Mouse (Mus musculus) erythroblast, embryonic 14.5 days (primary cell): ENCODE results near the gene Acyp1. TPM values are rescaled to one million over a fixed set of nuclear protein-coding genes. Genes with fewer than 3 reads are reported as not detected.

Experiments used
- H3K27me3 ChIP-seq: 2 replicates; pipeline ENCODE4 v1.6.1; 2012; ENCODE audit warnings: inconsistent platforms; ENCODE audit not compliant: control insufficient read depth
- H3K36me3 ChIP-seq: 2 replicates; pipeline ENCODE4 v1.6.1; 2012; ENCODE audit warnings: mild to moderate bottlenecking, inconsistent platforms; ENCODE audit not compliant: control insufficient read depth
- H3K4me1 ChIP-seq: 2 replicates; pipeline ENCODE4 v1.6.1; 2012; ENCODE audit warnings: inconsistent platforms; ENCODE audit not compliant: control insufficient read depth
- H3K4me3 ChIP-seq: replicated peaks from 2 replicates; pipeline ENCODE3; 2012; ENCODE audit warnings: moderate library complexity, mild to moderate bottlenecking, inconsistent platforms
- H3K9me3 ChIP-seq: 2 replicates; pipeline ENCODE4 v1.6.1; 2012; ENCODE audit warnings: low read length, inconsistent platforms, mixed read lengths; ENCODE audit not compliant: control insufficient read depth
- GATA1 ChIP-seq: IDR thresholded peaks from 2 replicates; pipeline ENCODE4 v1.6.1; 2012; ENCODE audit warnings: low read length, inconsistent platforms, mixed read lengths
- TAL1 ChIP-seq: IDR thresholded peaks from 3 replicates; pipeline ENCODE4 v1.6.1; 2012; ENCODE audit warnings: low read length, inconsistent platforms, mixed read lengths
- polyA plus RNA-seq: library from polyadenylated mRNA; stranded (reverse); fragments of >175 nt; gene quantifications from 2 replicates; pipeline ENCODE4 v1.2.3, GENCODE M21; 2012

The Acyp1 gene
- polyA plus RNA-seq, 1 experiment: 10.0 TPM

DNA sequence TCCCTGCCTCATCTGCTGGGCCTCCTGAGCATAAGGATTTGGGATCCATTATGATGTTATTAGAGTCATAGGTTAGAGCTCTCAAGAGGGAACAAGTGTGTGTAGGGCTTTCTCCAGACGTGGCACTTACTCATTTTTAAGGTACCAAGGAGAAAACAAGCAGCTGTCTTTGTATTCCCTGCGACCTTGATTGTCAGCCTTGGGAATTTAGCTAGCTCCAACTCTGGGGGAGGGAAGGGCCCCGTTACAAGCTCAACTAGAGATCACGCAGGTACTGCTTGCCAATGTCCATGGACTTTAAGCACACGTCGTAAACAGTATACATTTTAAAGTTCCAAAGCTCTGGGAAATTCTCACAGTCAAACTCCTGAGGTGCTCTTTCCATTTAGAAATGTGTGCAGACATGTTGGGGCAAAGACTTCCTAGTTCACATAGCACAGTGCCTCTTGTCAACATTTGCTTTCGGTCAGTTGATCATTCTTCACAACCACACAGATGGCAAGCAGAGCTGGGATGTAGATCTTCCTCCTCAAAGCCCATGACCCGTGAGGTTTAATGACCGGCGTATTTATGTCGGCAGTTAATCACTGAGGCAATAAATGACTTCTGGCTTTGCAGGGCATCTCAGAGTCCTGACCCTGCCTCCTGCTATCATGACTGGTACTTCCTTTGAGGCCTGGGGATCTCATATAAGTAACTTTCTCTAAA is 10.0 kb upstream of the Acyp1 start:
- H3K4me1 ChIP-seq: no peaks in the 10 kb centered on the region

DNA sequence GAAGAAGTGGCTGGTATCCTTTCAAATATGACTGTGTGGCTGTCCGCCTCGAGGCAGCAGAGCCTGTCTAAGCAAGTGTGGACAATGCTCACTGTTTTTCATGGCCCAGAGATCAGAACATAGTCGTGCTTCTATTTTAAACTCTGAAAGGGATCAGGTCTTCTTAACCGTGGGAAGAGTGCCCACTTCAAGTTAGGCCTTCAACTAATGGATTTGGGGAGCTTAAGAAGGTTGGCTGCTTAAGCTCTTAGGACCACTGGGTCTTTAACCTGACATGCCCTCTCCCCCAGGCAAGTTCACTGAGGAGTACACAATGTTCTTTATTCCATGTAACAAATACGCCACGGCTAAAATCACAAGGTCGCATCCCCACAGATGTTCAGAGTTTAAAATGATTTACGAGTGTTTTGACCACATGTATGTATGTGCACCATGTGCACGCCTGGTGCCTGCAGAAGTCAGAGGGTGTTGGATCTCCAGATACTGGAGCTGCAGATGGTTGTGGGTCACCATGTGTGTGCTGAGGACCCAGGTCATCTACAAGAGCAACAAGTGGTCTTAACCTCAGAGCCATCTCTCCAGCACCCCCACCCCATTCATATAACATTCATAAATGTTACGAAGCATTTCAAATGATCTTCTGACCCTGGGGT is 9.2 kb upstream of the Acyp1 start:
- H3K36me3 ChIP-seq: peaks cover 33% of the 10 kb centered on the region

More for the DNA sequence above, 10.0 kb upstream of the Acyp1 start:
- Histone ChIP-seq H3K36me3 (peaks cover 40% of the 10 kb centered on the region), H3K27me3 (no peaks in the 10 kb centered on the region; the same call in 1 of the 2 replicates), H3K9me3 (no peaks in the 10 kb centered on the region; the same call in 1 of the 2 replicates), H3K4me3 (no peak overlapping the region)
- TF ChIP-seq TAL1 (no peak), GATA1 (no peak)

DNA sequence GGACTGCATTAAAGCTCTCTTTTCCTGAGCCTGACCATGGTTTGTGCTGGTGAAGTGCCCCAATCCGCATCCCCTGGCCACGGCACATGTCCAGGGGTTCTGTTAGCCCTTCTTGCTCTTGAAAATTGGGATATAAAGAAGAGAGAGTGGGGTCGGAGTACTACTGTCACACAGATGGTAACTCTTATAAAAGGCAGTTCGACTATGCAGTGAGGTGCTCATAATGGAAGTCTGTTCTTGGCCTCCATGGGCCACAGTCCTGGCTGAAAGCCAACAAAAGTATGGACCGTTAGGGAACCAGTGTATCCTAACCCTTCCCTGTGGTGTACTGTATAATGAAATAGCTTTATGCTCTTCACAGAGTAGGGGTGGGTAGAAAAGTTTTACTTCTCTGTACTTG is 8.7 kb upstream of the Acyp1 start:
- Histone ChIP-seq H3K4me3 (no peak overlapping the region), H3K9me3 (no peaks in the 10 kb centered on the region; the same call in 1 of the 2 replicates), H3K4me1 (no peaks in the 10 kb centered on the region), H3K36me3 (peaks cover 28% of the 10 kb centered on the region), H3K27me3 (no peaks in the 10 kb centered on the region; the same call in 1 of the 2 replicates)
- TF ChIP-seq GATA1 (no peak), TAL1 (no peak)

More for the DNA sequence above, 9.2 kb upstream of the Acyp1 start:
- Histone ChIP-seq H3K27me3 (no peaks in the 10 kb centered on the region; the same call in 1 of the 2 replicates), H3K4me3 (no peak overlapping the region), H3K9me3 (no peaks in the 10 kb centered on the region; the same call in 1 of the 2 replicates), H3K4me1 (no peaks in the 10 kb centered on the region)
- TF ChIP-seq GATA1: no peak
- TF ChIP-seq TAL1: no peak

DNA sequence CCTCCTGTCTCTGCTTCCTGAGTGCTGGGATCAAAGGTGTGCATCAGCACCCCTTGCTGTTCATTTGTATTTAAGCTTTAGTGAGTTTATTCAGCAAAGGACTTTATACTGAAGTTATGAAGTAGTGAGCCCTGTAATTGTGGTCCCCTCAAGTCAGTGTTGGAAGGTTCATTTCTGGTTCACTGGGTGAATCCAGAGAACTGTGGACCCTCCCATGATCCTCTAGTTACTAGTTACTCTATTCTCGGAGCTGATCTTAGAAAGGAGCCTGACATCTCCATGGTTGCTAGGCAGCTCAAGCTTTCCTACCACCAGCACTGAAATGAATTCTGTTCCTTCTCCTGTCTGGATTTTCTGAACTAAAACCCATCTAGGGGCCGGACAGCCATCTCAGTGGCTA is 7.3 kb upstream of the Acyp1 start:
- TF ChIP-seq TAL1 (no peak), GATA1 (no peak)
- Histone ChIP-seq H3K36me3 (peaks cover 14% of the 10 kb centered on the region), H3K4me1 (no peaks in the 10 kb centered on the region), H3K9me3 (no peaks in the 10 kb centered on the region; the same call in 1 of the 2 replicates), H3K27me3 (peaks cover 3% of the 10 kb centered on the region), H3K4me3 (no peak overlapping the region)

DNA sequence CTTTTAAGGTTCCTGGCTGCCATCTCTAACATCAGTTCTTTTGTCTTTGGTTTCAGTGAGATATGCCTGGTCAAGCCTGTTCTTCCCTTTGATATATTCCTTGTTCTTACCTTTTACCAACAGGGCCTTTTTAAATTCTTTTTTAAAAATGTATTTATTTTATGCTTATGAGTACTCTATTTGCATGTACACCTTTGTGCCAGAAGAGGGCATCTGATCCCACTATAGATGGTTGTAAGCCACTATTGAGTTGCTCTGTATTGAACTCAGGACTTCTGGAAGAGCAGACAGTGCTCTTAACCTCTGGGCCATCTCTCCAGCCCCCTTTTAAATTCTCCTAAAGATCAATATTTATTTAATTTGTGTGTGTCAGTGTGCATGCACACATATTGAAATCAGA is 4.7 kb upstream of the Acyp1 start:
- TF ChIP-seq TAL1 (no peak), GATA1 (no peak)
- no peak overlapping the region for H3K4me3 ChIP-seq
- no peaks in the 10 kb centered on the region for H3K36me3 ChIP-seq
- H3K9me3 ChIP-seq: no peaks in the 10 kb centered on the region; the same call in 1 of the 2 replicates
- H3K4me1 ChIP-seq: peaks cover 9% of the 10 kb centered on the region
- peaks cover 28% of the 10 kb centered on the region for H3K27me3 ChIP-seq

DNA sequence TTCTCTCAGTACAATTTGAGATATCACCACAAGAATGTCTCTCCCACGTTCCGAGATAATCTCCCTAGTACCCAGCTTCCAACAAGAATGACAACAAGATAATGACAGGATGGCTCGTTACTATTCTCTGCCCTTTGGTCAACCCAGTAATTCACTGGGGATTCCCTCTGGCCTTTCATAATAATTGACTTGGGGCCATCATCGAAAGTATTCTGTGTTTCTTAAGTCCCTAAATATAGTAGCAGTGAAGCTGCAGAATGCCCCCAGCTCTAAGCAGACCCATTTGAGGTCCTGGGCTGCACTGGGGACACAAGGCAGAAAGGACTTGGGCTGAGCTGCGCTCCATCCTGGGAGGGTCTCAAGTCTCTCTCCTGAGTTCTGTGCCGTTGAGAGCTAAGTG is 4.0 kb upstream of the Acyp1 start:
- no peaks in the 10 kb centered on the region; the same call in 1 of the 2 replicates for H3K9me3 ChIP-seq
- TF ChIP-seq GATA1 (no peak), TAL1 (no peak)
- no peaks in the 10 kb centered on the region for H3K36me3 ChIP-seq
- peaks cover 15% of the 10 kb centered on the region for H3K4me1 ChIP-seq
- no peak overlapping the region for H3K4me3 ChIP-seq
- peaks cover 31% of the 10 kb centered on the region for H3K27me3 ChIP-seq

DNA sequence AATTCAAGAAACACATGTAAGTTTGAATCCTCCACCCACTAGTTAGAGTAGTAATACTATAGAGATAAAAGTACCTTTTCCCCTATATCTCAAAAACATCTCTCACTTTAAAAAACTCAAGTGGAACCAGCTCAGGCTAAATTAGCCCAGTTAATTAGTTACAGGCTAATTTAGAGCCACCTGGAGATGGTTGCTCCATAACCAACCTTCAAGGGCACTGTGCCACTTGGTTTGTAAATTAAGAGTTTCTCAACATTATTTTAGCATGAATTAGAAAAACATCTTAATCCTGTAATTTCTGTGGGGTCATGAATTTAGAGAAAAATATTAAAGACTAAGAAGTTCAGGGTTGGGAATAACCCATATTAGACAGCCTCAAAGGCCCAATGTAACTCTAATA is 3.3 kb upstream of the Acyp1 start:
- Histone ChIP-seq H3K4me3 (no peak overlapping the region), H3K36me3 (no peaks in the 10 kb centered on the region), H3K9me3 (no peaks in the 10 kb centered on the region; the same call in 1 of the 2 replicates), H3K27me3 (peaks cover 31% of the 10 kb centered on the region), H3K4me1 (peaks cover 15% of the 10 kb centered on the region)
- TF ChIP-seq GATA1 (no peak), TAL1 (no peak)

DNA sequence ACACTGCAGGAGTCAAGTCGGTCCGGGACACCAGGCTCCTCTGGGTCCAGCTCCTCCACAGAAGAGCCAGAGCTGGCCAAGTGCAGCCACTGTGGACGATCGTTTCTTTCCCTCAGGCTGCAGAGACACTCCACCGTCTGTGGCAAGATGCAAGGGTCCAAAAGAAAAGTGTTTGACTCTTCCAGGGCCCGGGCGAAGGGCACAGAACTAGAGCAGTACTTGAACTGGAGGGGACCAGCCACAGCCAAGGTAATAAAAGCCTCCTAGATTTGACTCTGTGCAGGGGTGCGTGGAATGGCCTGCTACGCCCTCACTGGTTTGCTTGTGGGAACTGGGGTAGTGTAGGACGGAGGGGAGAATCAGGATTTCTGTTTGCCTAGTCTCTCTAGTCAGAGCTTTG is 2.4 kb upstream of the Acyp1 start:
- TF ChIP-seq TAL1 (no peak), GATA1 (no peak)
- H3K27me3 ChIP-seq: peaks cover 31% of the 10 kb centered on the region
- peaks cover 15% of the 10 kb centered on the region for H3K4me1 ChIP-seq
- no peaks in the 10 kb centered on the region for H3K36me3 ChIP-seq
- no peak overlapping the region for H3K4me3 ChIP-seq
- no peaks in the 10 kb centered on the region; the same call in 1 of the 2 replicates for H3K9me3 ChIP-seq

DNA sequence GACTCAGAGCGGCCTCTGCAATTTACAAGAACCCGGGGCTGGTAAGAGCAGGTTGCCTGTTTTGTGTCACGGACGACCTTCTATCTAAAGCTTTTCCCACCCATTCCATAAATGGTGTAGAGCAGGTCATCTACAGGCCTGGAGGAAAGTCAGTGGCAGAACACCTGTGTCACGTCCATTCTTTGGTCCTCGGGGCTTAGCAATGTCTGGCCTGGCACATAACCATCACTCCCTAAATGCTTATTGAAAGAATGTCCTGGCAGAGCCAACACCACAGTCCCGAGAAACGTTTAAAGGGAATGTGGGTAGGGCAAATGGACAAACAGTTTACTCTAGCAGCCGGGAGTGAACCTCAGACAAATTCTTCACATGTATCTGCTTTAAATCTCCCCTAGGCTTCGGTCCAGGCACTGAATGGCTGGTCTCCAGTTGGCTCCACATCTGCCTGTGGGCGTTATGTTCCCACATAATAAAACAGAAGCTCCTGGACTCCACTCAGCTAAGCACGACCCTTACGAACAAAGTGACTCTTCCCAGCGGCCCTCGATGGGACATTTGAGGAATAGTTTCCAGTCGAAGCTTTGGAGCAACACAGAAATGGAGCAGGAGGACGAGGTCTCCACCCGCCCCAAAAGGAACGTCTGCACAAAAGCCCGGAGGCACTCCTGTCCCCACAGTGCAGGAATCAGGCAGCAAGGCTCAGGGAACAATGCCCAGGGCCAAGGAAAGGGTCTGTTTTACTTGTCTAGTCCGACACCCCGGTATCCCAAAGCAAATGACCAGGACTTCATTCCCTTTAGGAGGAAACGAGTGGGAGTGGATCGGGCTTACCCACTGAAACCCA is 1.1 kb upstream of the Acyp1 start:
- Histone ChIP-seq H3K9me3 (no peaks in the 10 kb centered on the region; the same call in 1 of the 2 replicates), H3K36me3 (no peaks in the 10 kb centered on the region), H3K27me3 (peaks cover 31% of the 10 kb centered on the region), H3K4me3 (no peak overlapping the region), H3K4me1 (peaks cover 15% of the 10 kb centered on the region)
- TF ChIP-seq TAL1: no peak
